Mouse (Mus musculus) limb, embryonic 10.5 days (tissue): ENCODE measurements around the gene Anapc15-ps. TPM values are rescaled to one million over a fixed set of nuclear protein-coding genes. Genes with fewer than 3 reads are reported as not detected.

Source experiments
- DNase-seq: peaks from one replicate; pipeline ENCODE4 v3.0.0-alpha.2; 2017; ENCODE audit warnings: low spot score
- H3K27ac ChIP-seq: fragments of 300-500 bp; sonication (generic); 2 replicates; pipeline ENCODE4 v1.5.1; 2016; ENCODE audit warnings: mild to moderate bottlenecking
- H3K27me3 ChIP-seq: fragments of 300-500 bp; sonication (generic); 2 replicates; pipeline ENCODE4 v1.6.1; 2016; ENCODE audit warnings: low read depth, mild to moderate bottlenecking; ENCODE audit not compliant: poor library complexity, severe bottlenecking
- H3K36me3 ChIP-seq: fragments of 300-500 bp; sonication (generic); 2 replicates; pipeline ENCODE4 v1.6.1; 2016; ENCODE audit warnings: mild to moderate bottlenecking, moderate library complexity
- H3K4me1 ChIP-seq: fragments of 300-500 bp; sonication (generic); 2 replicates; pipeline ENCODE4 v1.6.1; 2016
- H3K4me3 ChIP-seq: fragments of 300-500 bp; sonication (generic); 2 replicates; pipeline ENCODE4 v1.5.1; 2016; ENCODE audit warnings: mild to moderate bottlenecking, moderate library complexity
- H3K9me3 ChIP-seq: fragments of 300-500 bp; sonication (generic); replicated peaks from 2 replicates; pipeline ENCODE4 v1.6.1; 2016; ENCODE audit warnings: mild to moderate bottlenecking
- WGBS: fragments of 180-500 bp; shearing (Covaris S2); methylation state at CpG from one replicate; pipeline ENCODE4 v1.1.7; 2016; 5-methylcytosine and 5-hydroxymethylcytosine counted together
- polyA plus RNA-seq: library from polyadenylated mRNA; unstranded; fragments of >200 nt; fragmentation: Nextera tagmentation; extraction: Ambion mirVana; gene quantifications from 2 replicates; pipeline ENCODE4 v1.2.1, GENCODE M21; 2016

The Anapc15-ps gene
- polyA plus RNA-seq, 1 experiment from 2014 or later: not detected

DNA sequence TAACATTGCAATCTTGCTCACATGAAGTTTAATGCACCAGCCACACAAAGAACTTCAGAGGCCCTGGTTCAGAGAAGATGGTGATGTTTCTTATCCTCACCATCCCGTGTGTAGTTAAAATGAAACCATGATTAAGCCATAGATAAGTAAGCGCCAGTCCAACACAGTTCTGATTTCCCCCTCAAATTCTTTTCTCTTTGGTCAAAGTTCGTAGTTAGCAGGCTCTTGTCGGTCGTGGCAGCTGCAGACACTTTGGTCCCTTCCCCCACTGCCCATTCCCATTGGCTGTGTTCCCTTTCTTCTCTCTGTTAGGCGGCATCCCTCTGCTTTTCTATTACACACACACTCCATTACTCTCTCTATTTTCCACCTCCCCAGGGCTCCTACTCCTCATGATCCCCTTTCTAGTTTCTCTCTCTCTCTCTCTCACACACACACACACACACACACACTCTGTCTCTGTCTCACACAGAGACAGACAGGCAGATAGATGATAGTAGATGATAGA is 14.4 kb downstream of the Anapc15-ps start:
- WGBS: 58% methylated on average over 6 of the region's 6 CpGs
- H3K27me3 ChIP-seq: no peaks in the 10 kb centered on the region
- H3K36me3 ChIP-seq: no peaks in the 10 kb centered on the region
- no peak for DNase-seq
- no peak overlapping the region for H3K4me3 ChIP-seq
- peaks cover 17% of the 10 kb centered on the region for H3K4me1 ChIP-seq
- H3K27ac ChIP-seq: no peak overlapping the region
- no peaks in the 10 kb centered on the region for H3K9me3 ChIP-seq

DNA sequence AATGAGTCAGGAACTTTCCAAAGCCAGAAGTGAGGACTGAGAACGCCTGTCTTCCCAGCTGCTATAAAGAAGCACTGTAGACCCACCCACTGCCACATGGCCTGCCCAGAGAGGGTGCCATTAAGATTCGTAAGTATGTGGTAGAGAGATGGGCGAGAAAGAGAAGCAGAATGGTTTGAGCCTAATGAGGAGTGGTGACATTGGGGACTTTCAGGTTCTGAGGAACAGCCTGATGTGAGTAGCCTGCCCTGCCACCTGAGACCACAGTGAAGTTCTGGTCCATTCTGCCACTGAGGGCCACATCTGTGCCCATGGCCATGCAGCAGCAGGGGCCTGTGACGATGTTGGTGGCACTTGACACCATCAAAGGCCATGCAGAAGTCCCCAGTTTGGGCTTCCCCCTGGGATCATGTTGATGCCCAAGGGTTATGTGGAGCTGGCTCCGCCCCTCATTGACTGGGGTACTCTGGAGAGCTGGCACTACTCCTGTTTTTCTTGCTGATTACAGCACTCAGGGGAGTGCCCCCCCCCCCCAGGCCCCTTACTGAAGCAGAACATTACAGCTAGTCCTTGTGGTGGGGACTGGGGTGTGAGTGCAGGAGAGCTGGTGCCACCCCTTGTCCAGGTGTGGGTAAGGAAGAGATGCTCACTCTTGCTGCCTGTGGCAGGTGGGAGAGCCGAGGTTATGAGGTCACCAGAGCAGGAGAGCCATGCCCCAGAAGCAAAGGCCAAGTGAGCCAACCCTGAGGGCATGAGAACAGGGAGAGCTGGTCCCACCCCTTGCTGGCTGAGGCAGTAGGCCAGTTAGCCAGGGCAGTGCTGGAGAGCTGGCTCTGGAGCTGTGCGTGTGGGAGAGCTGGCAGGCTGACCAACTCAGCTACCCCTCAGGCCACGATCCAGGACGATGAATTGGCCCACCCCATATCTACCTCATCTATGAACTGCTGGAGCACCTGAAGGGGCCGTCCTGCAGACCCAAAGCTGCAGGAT is 16.7 kb downstream of the Anapc15-ps start:
- DNase-seq: no peak
- Histone ChIP-seq H3K9me3 (no peaks in the 10 kb centered on the region), H3K27ac (no peak overlapping the region), H3K36me3 (no peaks in the 10 kb centered on the region), H3K4me3 (no peak overlapping the region), H3K27me3 (no peaks in the 10 kb centered on the region), H3K4me1 (peaks cover 17% of the 10 kb centered on the region)
- WGBS: 86% methylated on average over 10 of the region's 10 CpGs

DNA sequence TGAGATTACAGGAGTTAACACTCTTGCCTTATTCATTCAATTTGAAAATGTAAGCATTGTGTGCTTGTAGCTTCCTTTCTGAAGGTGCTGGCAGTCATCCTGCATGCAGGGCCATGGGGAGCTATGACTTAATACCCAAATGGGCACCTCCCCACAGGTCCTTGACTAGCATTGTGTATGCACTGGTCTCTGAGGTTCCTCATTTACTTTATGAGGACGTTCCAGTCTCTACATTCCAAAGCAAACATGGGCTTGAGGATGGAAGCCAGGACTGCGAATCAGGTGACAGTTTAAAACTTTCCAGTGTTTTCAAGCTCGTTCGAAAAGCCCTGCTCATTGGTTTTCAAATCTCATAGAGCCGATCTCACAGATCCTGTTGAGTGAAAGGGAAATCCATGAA is 21.1 kb downstream of the Anapc15-ps start:
- H3K9me3 ChIP-seq: no peaks in the 10 kb centered on the region
- peaks cover 7% of the 10 kb centered on the region; the same call in 1 of the 2 replicates for H3K4me1 ChIP-seq
- no peaks in the 10 kb centered on the region for H3K27me3 ChIP-seq
- no peak overlapping the region for H3K27ac ChIP-seq
- WGBS: 94% methylated on average over 5 of the region's 5 CpGs
- H3K4me3 ChIP-seq: no peak overlapping the region
- DNase-seq: no peak
- no peaks in the 10 kb centered on the region for H3K36me3 ChIP-seq

DNA sequence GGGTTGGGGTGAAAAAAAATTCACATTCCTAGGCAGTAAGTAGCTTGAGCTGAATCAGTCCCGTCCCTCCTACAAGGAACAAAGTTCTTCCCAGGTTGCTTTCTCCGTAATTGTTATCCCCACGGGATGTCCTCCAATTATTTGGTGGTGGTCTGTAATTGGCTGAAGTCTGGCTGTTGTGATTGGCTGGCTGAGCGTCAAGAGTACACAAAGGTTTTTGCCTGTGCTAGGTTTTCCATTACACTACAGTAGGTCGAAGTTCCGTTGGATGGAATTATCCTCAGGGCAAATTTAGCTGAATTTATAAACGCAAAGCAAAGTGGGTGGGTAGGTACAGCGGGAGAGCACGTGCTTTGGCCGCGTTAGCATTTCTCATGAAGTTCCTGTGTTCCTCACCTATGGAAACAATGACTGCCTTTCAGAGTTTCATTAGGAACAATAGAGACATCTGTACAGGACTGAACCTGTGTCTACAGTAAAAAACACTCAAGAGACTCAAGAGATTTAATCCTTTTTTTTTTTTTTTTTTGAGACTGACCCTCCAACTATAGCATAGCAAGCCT is 24.8 kb downstream of the Anapc15-ps start:
- H3K27me3 ChIP-seq: no peaks in the 10 kb centered on the region
- H3K36me3 ChIP-seq: no peaks in the 10 kb centered on the region
- H3K27ac ChIP-seq: no peak overlapping the region
- 0 out of 2 replicates have a peak, but pooled peaks cover 3% of the 10 kb centered on the region for H3K4me1 ChIP-seq
- WGBS: 93% methylated on average over 11 of the region's 11 CpGs
- no peak for DNase-seq
- no peaks in the 10 kb centered on the region for H3K9me3 ChIP-seq
- H3K4me3 ChIP-seq: no peak overlapping the region

DNA sequence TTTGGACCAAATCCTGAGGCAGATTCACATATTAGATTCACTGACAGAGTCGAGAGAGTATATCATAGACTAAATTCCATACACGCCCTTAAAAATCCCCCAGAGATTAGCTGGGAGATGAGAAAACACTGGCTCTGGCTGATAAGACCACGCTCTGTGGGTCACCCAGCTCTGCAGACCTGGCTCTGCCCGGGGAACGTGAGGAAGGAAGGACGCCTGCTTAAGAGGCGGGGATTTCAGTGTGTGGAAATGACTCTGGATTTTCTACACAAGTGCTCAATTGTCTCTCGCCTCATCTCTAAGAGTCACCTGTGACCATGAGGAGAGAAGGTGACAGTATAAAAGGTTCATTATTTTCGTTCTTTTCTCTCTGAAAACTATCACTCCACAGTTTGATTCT is 26.1 kb downstream of the Anapc15-ps start:
- Histone ChIP-seq H3K36me3 (no peaks in the 10 kb centered on the region), H3K27ac (no peak overlapping the region), H3K4me1 (0 out of 2 replicates have a peak, but pooled peaks cover 3% of the 10 kb centered on the region), H3K9me3 (no peaks in the 10 kb centered on the region), H3K4me3 (no peak overlapping the region), H3K27me3 (no peaks in the 10 kb centered on the region)
- WGBS: 85% methylated on average over 9 of the region's 9 CpGs
- DNase-seq: no peak

DNA sequence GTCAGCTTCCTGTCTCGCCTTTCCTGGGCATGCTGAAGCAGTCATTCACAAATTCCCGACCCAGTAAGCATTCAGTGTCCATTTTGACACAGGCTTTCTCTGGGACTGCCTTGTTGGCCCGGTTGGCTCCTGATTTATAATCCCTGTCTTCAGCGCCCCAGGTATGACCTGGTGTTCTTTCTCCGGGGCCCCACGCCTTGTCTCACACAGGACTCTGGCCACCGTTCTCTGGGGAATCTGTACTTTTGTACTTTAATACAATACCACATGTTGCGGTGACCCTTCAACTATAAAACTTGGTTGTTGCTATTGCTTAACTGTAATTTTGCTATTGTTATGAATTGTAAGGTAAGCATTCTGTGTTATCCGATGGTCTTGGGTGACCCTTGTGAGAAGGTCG is 26.7 kb downstream of the Anapc15-ps start:
- Histone ChIP-seq H3K27ac (no peak overlapping the region), H3K9me3 (no peaks in the 10 kb centered on the region), H3K4me1 (0 out of 2 replicates have a peak, but pooled peaks cover 3% of the 10 kb centered on the region), H3K4me3 (no peak overlapping the region), H3K27me3 (no peaks in the 10 kb centered on the region), H3K36me3 (no peaks in the 10 kb centered on the region)
- no peak for DNase-seq
- 87% methylated on average over 10 of the region's 10 CpGs for WGBS

DNA sequence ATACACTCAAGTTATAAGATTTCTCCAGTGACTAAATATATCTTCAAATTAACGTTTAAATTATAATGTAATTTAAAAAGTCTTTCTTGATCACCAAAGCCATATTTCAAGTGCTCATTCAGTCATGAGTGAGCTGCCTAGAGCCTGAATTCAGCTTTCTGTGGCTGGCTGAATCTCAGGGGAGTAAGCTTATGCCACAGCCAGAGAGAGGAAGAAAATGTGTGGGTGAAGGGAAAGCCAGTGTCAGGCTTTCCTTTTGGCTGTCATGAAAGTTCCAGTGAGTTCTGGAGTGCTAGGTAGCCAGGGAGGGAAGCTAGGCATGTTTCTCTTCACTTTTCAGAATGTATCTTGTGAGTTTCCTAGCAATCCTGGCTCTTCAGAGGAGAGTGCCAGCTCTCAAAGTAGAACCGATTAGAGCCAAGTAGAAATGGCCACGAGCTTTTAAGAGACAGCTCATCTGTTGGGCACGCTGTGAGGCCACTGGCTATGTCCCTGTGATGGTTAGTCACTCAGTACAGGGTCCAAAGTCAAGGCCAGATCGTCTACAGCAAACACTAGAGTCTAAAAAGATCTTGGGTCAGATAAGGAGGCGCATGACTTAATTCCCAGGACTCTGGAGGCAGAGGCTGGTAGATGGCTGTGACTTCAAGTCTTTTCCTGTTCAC is 29.4 kb downstream of the Anapc15-ps start:
- Histone ChIP-seq H3K9me3 (no peaks in the 10 kb centered on the region), H3K27ac (no peak overlapping the region), H3K4me1 (0 out of 2 replicates have a peak, but pooled peaks cover 3% of the 10 kb centered on the region), H3K27me3 (no peaks in the 10 kb centered on the region), H3K36me3 (no peaks in the 10 kb centered on the region), H3K4me3 (no peak overlapping the region)
- 84% methylated on average over 6 of the region's 6 CpGs for WGBS
- DNase-seq: no peak

DNA sequence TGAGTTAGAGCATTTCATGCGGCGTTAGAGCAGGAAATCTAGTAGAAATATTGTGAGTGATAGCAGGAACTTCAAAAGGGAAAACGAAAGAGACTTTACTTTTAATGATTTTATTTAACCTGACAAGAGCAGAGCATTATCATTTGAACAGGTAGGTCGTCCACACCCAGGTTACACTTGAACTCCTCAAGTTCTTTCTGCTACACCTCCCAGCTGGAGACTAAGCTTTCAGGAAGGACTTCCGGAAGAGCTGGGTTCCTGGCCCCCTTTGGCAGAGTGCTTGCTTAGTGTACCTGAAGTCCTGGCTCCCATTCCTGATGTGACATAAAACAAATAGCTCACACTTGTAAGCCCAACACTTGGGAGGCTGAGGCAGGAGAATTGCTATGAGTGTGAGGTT is 30.2 kb downstream of the Anapc15-ps start:
- no peaks in the 10 kb centered on the region for H3K27me3 ChIP-seq
- DNase-seq: no peak
- H3K27ac ChIP-seq: no peak overlapping the region
- WGBS: 76% methylated on average over 5 of the region's 5 CpGs
- no peaks in the 10 kb centered on the region for H3K9me3 ChIP-seq
- H3K4me3 ChIP-seq: no peak overlapping the region
- H3K4me1 ChIP-seq: 0 out of 2 replicates have a peak, but pooled peaks cover 3% of the 10 kb centered on the region
- H3K36me3 ChIP-seq: no peaks in the 10 kb centered on the region

DNA sequence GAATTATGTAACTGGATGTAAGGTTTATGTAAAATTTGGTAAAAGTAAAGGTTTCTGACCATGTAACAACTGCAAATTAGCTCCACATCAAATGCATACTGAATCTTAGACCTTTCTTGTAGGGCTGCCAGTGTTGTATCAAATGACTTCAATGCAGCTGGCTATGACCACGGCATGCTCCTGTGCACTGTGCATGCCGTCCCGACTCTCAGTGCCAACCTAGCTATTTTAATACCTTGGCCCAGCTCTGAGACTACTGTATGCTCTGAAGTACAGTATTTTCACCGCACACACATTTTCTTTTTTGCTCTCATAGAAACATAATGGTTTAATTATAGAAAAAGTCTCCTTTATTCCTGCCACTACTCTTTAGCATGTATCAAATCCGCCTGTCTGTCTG is 31.9 kb downstream of the Anapc15-ps start:
- 93% methylated on average over 5 of the region's 5 CpGs for WGBS
- no peaks in the 10 kb centered on the region for H3K36me3 ChIP-seq
- H3K27me3 ChIP-seq: no peaks in the 10 kb centered on the region
- no peak for DNase-seq
- no peak overlapping the region for H3K4me3 ChIP-seq
- 0 out of 2 replicates have a peak, but pooled peaks cover under 1% of the 10 kb centered on the region for H3K4me1 ChIP-seq
- no peaks in the 10 kb centered on the region for H3K9me3 ChIP-seq
- H3K27ac ChIP-seq: no peak overlapping the region

DNA sequence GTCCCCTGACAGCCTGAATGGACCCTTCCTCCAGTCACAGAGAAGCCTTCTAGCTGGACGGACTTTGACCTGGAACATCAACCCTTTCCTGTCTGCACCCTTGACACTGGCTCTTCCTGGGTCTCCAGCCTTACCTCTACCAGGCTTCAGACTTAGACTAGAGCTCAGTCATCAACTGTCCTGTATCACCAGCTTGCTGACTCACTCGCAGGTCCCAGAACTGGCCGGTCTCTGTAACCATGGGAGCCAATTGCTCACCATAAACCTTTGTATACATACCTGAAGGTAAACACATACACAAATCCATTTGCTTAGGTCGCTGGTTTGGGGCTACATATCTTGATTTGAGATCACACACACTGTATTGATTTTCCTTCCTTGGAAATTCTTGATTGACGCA is 33.8 kb downstream of the Anapc15-ps start:
- Histone ChIP-seq H3K4me1 (no peaks in the 10 kb centered on the region), H3K9me3 (no peaks in the 10 kb centered on the region), H3K36me3 (no peaks in the 10 kb centered on the region), H3K27me3 (no peaks in the 10 kb centered on the region), H3K27ac (no peak overlapping the region), H3K4me3 (no peak overlapping the region)
- DNase-seq: no peak
- 69% methylated on average over 5 of the region's 5 CpGs for WGBS

DNA sequence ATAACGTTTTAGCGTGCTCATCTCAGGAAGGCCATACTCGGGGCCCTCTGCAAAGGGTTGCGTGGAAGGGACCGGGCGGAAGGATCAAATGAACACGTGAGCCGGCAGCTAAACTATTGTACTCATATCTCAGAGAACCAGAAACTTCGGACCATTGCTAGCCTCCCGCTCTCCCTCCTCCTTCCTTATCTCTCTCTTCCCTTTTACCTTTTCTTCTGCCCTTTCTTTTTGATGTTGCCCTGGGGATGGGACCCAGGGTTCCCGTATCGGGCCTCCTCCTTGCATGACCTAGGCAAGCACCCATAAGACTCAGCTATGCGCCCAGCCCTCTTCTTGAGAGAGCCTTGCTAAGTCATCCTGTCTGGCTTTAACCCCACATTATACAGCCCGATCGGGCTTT is 38.5 kb downstream of the Anapc15-ps start:
- H3K36me3 ChIP-seq: no peaks in the 10 kb centered on the region
- no peak for DNase-seq
- no peaks in the 10 kb centered on the region for H3K4me1 ChIP-seq
- no peak overlapping the region for H3K27ac ChIP-seq
- WGBS: 92% methylated on average over 15 of the region's 15 CpGs
- no peaks in the 10 kb centered on the region for H3K9me3 ChIP-seq
- H3K27me3 ChIP-seq: no peaks in the 10 kb centered on the region
- no peak overlapping the region for H3K4me3 ChIP-seq

DNA sequence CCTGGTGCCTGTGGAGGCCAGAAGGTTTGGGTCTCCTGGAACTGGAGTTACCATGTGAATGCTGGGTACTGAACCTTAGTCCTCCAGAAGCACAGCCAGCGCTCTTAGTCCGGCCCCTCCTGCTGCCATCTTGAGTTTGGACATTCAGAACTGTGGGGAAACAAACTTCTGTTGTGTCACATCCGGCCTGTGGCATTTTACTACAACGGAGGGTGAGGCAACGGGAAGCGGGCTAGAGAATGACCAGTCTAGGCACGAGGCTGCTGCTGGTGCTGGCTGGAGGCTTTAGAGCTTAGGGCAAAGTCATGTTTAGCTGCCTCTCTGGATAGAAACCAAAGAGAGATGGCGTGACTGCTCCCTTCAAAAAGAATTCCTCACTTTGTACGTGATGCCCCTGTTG is 39.0 kb downstream of the Anapc15-ps start:
- no peak overlapping the region for H3K27ac ChIP-seq
- DNase-seq: no peak
- no peaks in the 10 kb centered on the region for H3K27me3 ChIP-seq
- H3K9me3 ChIP-seq: no peaks in the 10 kb centered on the region
- no peak overlapping the region for H3K4me3 ChIP-seq
- 87% methylated on average over 9 of the region's 9 CpGs for WGBS
- H3K36me3 ChIP-seq: no peaks in the 10 kb centered on the region
- H3K4me1 ChIP-seq: no peaks in the 10 kb centered on the region

DNA sequence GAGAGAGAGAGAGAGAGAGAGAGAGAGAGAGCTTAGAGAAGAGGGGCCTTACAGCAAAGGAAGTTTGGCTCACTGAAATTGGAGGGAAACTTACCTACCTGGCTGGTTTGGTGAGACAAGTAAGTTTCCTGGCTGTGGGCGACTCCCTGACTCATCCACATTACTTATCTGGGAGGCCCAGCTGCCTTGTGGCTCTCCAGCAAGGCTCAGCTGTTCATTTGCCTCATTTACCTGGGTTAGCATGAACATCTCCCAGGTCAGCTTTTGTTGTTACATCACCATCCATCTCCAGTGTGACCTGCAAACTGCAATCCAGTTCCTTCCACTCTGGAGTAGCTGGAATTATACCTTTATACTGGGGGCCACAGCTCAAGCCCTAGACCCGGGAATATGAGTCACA is 41.7 kb downstream of the Anapc15-ps start:
- H3K27ac ChIP-seq: no peak overlapping the region
- H3K4me1 ChIP-seq: no peaks in the 10 kb centered on the region
- 71% methylated on average over 2 of the region's 2 CpGs for WGBS
- no peak overlapping the region for H3K4me3 ChIP-seq
- H3K36me3 ChIP-seq: no peaks in the 10 kb centered on the region
- H3K9me3 ChIP-seq: no peaks in the 10 kb centered on the region
- no peak for DNase-seq
- H3K27me3 ChIP-seq: no peaks in the 10 kb centered on the region
